Mouse (Mus musculus) testis, adult 2 months (tissue): ENCODE results near the gene Arf5.

Experiments
- CTCF ChIP-seq: fragments of 200-500 bp; IDR thresholded peaks from 2 replicates; pipeline ENCODE4 v1.5.1; 2012; ENCODE audit warnings: low read depth, mild to moderate bottlenecking, inconsistent platforms, low read length, moderate library complexity; ENCODE audit not compliant: control insufficient read depth, insufficient read depth, insufficient replicate concordance
- POLR2A ChIP-seq: fragments of 200-500 bp; IDR thresholded peaks from 2 replicates; pipeline ENCODE4 v1.6.1; 2012; ENCODE audit warnings: low read depth, mild to moderate bottlenecking, inconsistent platforms, low read length, moderate library complexity; ENCODE audit not compliant: control insufficient read depth

GRCm38 (mm10) chr6:28430795-28431537 lies 7.6 kb downstream of the Arf5 start:
- TF ChIP-seq POLR2A (no peak), CTCF (no peak)
